Mouse (Mus musculus): Measurements from ENCODE around the gene 1700016K19Rik. TPM values are rescaled to one million over a fixed set of nuclear protein-coding genes. Genes with fewer than 3 reads are reported as not detected.

The 1700016K19Rik gene
- total and polyA plus RNA-seq, 3 experiments: not detected

DNA sequence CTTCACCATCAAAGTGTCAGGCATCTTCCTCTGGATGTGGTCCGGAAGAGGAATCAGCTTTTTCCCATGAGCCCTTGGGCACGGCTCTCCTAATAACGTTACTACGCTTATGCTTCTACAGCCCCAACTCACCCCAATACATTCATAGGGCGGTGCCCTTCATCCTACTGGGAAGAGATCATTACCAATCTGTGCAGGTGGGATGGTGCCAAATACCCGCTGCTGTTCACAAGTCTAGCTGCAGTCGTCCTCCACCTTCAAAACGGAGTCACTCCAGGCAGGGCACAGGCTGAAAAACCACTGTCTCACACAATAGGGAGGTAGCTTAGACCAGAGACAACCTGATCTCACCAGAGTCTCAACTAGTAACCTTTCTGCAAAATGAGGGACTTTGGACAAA, 35.5 kb downstream of the 1700016K19Rik start:
- no peak for DNase-seq

DNA sequence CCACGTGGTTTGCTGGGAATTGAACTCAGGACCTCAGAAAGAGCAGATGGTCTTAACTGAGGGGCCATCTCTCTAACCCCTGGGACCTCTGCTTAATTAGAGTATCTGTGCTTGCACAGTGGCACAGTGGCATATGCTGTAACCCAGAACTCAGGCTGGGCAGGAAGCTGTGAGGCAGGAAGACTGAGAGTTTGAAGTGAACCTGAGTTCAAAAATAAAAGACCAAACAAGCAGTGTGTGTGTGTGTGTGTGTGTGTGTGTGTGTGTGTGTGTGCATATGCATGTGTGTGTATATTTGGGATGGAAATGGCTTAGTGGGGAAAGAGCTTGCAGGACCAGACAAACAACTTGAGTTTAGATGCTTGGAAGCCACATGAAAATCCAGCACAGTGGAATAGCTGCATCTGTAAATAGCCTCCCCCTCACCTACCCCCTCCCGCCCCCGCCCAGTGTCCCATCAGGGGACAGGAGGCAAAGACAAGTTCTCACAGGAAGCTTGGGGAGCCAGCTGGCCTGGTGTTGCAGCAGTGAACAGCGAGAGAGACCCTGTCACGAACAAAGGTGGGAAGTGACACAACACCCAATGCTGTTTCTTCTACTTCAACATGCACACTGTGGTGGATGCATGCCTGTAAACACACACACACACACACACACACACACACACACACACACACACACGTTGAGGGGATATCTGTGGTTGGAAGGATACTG, 38.0 kb downstream of the 1700016K19Rik start:
- no peak for DNase-seq

DNA sequence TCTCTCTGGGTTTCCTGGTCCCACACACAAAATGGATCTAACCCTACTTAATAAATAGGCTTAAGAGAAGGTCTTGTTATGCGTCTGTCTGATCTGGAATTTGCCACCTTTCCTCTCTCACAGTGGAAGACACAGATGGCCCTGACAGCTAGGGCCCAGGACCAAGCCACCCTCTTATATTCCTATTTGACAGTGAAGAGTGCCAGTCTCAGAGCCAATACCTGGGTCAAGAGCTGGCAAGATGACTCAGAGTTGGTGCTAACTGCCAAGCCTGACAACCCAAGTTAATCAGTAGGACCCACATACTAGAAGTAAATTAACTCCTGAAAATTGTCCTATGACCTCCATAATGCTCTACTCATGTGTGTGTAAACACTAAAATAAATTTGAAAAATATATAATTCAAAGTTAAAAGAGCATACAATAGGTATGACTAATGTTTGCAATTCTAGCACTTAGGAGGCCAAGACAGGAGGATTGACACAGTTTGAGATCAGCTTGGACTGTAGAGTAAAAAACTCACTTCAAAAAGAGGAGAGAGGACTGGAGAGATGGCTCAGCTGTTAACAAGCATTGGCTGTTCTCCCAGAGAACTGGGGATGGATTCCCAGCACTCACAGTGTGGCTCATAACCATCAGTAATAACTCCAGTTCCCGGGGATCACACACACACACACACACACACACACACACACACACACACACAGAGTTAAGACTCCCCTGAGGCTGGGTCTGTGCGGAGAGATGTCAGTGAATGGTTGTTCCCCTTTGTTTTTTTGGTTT, 39.8 kb downstream of the 1700016K19Rik start:
- no peak for DNase-seq

DNA sequence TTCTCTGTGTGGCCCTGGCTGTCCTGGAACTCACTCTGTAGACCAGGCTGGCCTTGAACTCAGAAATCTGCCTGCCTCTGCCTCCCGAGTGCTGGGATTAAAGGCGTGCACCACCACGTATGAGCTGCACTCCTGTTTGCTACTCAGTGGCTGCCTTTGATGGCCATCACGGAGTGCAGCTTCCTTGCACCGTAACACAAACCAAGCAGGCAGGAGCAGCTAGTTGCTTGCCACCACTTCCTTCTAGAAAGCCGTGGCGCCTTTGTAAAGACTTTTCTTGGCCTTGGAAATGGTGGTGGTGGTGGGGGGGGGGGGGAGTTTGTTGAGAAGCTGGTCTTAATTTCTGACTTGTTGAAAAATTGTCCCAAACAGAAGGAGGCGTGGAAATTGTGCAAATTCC, 40.4 kb downstream of the 1700016K19Rik start:
- no peak for DNase-seq

- DNase-seq: no peak
These were observed 41.2 kb downstream of the 1700016K19Rik start for GRCm38 (mm10) chr11:76040761-76041376.

DNA sequence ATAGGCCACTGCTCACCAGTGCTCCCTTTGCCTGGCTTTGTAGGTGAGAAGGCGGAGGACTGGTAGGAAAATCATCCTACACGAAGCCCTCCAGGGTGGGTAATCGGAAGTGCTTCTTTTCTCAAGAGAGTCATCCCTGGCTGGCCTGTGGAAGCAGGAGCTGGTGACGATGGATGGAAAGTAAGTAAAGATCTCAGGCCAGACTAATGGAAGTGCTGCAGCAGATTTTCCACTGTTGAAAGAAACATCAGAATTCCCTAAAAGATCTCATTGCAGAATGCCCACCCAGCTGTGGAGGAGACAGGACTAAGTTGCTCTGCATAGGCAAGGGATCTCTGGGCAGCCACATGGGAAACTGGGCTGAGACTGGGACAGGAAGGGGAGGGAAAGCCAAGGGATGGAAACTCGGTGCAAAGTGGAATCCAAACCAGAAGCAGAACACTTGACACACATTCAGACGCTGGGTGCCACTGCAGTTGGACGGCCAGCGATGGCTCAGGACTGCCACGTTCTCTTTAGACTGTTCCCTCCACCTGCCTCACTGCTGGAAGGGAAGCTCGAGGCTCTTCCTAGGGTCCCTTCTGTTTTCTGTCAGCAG, 42.4 kb downstream of the 1700016K19Rik start:
- no peak for DNase-seq

DNA sequence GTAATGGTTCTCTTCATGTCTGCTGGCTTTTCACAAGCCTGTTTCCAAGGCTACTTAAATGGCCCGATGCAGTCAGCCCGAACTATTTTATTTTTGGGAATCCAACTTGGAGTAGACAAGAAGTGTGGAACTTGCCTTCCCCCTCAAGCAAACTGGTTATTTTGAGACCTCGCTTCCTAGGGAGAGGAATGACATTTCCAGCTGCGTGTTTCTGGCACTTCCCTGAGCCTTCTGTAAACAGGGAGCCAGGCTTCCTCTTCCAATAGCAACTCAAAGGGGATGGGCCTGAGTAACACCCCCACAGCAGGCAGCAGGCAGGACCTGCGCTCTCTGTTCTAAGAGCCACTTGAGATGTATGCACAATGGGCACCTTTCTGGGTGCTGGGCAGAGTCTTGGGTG, 43.2 kb downstream of the 1700016K19Rik start:
- DNase-seq: peak; percentile 32

DNA sequence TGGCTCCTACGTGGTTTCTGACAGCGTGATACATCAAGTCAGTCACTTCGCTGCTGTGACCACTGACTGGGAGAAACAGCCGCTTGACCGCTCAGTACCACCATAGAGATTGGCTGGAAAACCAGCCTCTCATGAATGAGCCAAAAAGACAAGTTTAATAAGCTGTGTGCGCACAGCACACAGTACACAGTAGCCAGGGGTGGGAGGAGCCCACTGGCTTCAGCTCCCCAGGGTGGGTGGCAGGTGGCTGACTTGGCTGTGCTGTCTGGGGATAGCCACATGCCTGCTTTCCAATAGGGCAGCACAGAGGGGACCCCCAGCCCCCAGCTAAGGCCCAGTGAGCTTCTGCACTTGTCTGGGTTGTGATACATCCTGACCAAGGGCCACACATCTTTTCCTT, 44.8 kb downstream of the 1700016K19Rik start:
- no peak for DNase-seq

DNA sequence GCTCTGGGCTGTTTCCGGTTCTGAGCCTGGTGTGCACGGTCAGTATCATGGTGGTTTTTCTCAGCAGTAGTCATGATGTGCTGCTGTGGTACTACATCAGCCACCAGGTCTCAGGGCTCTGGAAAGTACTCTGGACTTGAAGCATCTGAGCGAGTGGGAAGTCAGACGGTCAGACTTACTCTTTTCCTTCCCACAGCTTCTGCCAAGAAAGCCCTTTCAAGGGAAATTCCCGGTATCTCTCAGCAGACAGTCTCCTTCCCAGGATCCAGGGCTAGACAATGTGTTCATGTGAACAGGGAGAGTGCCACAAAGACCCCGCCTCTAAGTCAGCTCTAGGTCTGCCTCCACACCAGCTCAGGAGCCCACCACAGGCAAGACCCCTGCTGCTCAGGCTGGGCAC, 45.7 kb downstream of the 1700016K19Rik start:
- no peak for DNase-seq

GRCm38 (mm10) chr11:76050509-76050908, 50.8 kb downstream of the 1700016K19Rik start:
- DNase-seq: no peak

DNA sequence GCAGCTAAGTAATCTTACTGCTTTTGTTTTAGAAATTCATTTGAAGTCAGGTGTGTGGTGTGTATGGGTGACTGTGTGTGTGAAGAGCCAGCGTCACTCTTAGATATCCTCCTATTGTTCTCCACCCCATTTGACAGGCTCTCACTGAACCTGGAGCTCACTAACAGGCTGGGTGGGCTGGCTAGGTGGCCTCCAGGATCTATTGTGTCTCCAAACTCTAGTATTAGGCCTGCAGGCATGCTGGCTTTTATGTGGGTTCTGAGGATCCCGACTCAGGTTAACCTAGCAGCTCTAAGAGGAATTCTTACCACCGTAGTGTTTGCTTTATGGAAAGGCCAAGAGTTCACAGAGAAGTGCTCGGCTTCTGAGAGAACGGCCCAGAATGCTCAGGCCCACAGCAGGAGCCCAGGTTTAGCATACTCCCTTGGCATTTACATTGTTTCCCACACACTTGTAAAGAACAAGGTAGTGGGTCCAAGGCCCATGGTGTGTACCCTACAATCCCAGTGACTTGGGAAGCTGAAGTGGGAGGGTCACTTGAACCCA, 51.3 kb downstream of the 1700016K19Rik start:
- DNase-seq: no peak

DNA sequence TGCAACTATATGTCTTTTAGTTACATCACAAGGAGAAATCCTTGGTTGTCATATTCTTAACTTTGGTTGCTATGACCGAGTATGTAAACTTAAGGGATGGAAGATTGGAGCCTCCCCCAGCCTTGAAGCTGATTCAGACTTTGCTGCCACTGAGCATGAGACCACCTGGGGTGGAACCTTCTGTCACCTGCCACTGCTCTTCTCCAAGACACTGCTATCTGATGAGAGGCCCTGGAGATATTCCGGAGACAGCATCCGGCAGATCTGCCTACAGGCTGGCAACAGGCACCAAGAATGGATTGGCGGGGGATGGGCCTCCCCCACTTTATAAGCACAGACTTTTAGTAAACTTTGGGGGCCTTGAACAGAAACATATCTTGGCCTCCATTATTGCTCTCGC, 52.8 kb downstream of the 1700016K19Rik start:
- no peak for DNase-seq

Other genes with a start within 250 kb of the 1700016K19Rik start
- 10 to 100 TPM; 10.6 to 23.5 TPM for gene Doc2b, start 203.9 kb upstream of the 1700016K19Rik start, total RNA-seq (2021)
- gene Doc2b, start 203.9 kb upstream of the 1700016K19Rik start, polyA plus RNA-seq (2012; rRNA removed): 9.5 and 13.9 TPM in 2 replicates
- 10 to 100 TPM; 16.6 to 18.0 TPM for gene Rph3al, start 61.5 kb upstream of the 1700016K19Rik start, total RNA-seq (2021)
- 19.6 and 20.4 TPM in 2 replicates for gene Rph3al, start 61.5 kb upstream of the 1700016K19Rik start, polyA plus RNA-seq (2012; rRNA removed)
- 10 to 100 TPM; 14.8 to 29.8 TPM for gene Rflnb, start 27.9 kb downstream of the 1700016K19Rik start, total RNA-seq (2021)
- 23.1 and 30.5 TPM in 2 replicates for gene Rflnb, start 27.9 kb downstream of the 1700016K19Rik start, polyA plus RNA-seq (2012; rRNA removed)
- gene Vps53, start 179.7 kb downstream of the 1700016K19Rik start, total RNA-seq (2021): 10 to 100 TPM; 51.6 to 61.2 TPM
- gene Vps53, start 179.7 kb downstream of the 1700016K19Rik start, polyA plus RNA-seq (2012; rRNA removed): 12.9 and 20.2 TPM in 2 replicates
- 1 to 10 TPM; 5.6 to 5.8 TPM for gene Fam57a, start 179.8 kb downstream of the 1700016K19Rik start, total RNA-seq (2021)
- 7.3 and 9.8 TPM in 2 replicates for gene Fam57a, start 179.8 kb downstream of the 1700016K19Rik start, polyA plus RNA-seq (2012; rRNA removed)
- under 1 TPM; 0.72 to 0.73 TPM for gene Dbil5, start 217.7 kb downstream of the 1700016K19Rik start, total RNA-seq (2021)
- gene Dbil5, start 217.7 kb downstream of the 1700016K19Rik start, polyA plus RNA-seq (2012; rRNA removed): 0.97 TPM in 1 of 2 replicates, not detected in the other
- 1 to 10 TPM; 5.4 to 9.1 TPM for gene Gemin4, start 217.8 kb downstream of the 1700016K19Rik start, total RNA-seq (2021)
- 4.5 and 5.9 TPM in 2 replicates for gene Gemin4, start 217.8 kb downstream of the 1700016K19Rik start, polyA plus RNA-seq (2012; rRNA removed)
- gene Mrm3, start 243.8 kb downstream of the 1700016K19Rik start, total RNA-seq (2021): 10 to 100 TPM; 18.1 to 21.3 TPM
- 10.4 and 13.0 TPM in 2 replicates for gene Mrm3, start 243.8 kb downstream of the 1700016K19Rik start, polyA plus RNA-seq (2012; rRNA removed)
- gene Glod4, start 243.8 kb downstream of the 1700016K19Rik start, total RNA-seq (2021): 10 to 100 TPM; 76.3 to 86.1 TPM
- gene Glod4, start 243.8 kb downstream of the 1700016K19Rik start, polyA plus RNA-seq (2012; rRNA removed): 1.7 TPM in 2 replicates

Data from adrenal gland, adult 2 months (tissue).